ENCODE assay signal across 10 mouse cellular contexts in the genomic region with DNA sequence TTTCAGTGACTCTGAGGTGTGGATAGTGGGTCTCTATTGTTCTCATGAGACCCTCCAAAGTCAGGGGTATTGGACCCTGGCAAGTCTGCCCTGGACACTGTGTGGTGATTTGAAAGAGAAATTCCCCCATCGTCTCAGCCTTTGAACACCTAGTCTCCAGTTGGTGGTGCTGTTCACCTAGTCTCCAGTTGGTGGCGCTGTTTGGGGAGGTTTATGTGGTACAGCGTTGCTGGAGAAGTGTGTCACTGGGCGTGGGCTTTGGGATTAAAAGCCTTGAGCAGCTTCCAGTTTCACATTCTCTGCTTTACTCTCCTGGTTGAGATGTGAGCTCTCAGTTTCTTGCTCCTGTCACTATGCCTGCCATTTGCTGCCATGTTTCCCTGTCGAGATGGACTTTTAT. TPM values are rescaled to one million over a fixed set of nuclear protein-coding genes. Genes with fewer than 3 reads are reported as not detected.
DNase-seq lines count a peak whose midpoint lies in the region; ATAC-seq and TF ChIP-seq lines count a peak whose summit lies in the region.
"Had no signal": no experiment of that assay in that cellular context is flagged by ENCODE, and none has a peak within 500 bp of the region (broad histone marks: within the 10 kb centered on the region; RNA-seq: fewer than 3 reads in every experiment).

No protein-coding gene starts in this region.

- DNase-seq in ES-CJ7 (ENCODE audit: low read depth, low spot score) = peak; percentile 77
- peak; percentile 65 for DNase-seq in c-Kit-positive CD71-positive TER-119-positive erythroid progenitor cells, embryonic 14.5 days (ENCODE audit: low spot score)
- peak; percentile 69 for DNase-seq in gastrocnemius, postnatal 10 days
- peak; percentile 28 for DNase-seq in left cerebral cortex, adult 11 months (ENCODE audit: low spot score)
- peak; percentile 39 to 60 for DNase-seq in monocyte, adult 2 months (ENCODE audit: low read depth in 1 of 2, low spot score in 2 of 2)
- DNase-seq in thymus, postnatal 0 days (ENCODE audit: low spot score) = peak; percentile 79

- no peaks in the 10 kb centered on the region for H3K9me3 ChIP-seq in intestine, postnatal 0 days (ENCODE audit: control insufficient read depth)
- H3K9me3 ChIP-seq in intestine, embryonic 15.5 days = no peaks in the 10 kb centered on the region
- H3K9me3 ChIP-seq: embryonic facial prominence, embryonic 15.5 days; lung, embryonic 15.5 days had no signal

- H3K27ac ChIP-seq in intestine, postnatal 0 days (ENCODE audit: low read depth, low read length) = no peak overlapping the region
- no peak overlapping the region for H3K27ac ChIP-seq in intestine, embryonic 15.5 days
- H3K27ac ChIP-seq: embryonic facial prominence, embryonic 15.5 days had no signal

- no peak for ATAC-seq in intestine, postnatal 0 days
- ATAC-seq in intestine, embryonic 15.5 days = no peak

- no peaks in the 10 kb centered on the region for H3K36me3 ChIP-seq in intestine, postnatal 0 days (ENCODE audit: control insufficient read depth, insufficient read depth)
- H3K36me3 ChIP-seq in intestine, embryonic 15.5 days = no peaks in the 10 kb centered on the region
- H3K36me3 ChIP-seq: embryonic facial prominence, embryonic 15.5 days; lung, embryonic 15.5 days had no signal

- no peaks in the 10 kb centered on the region for H3K4me1 ChIP-seq in intestine, postnatal 0 days (replicated peaks; ENCODE audit: control insufficient read depth, insufficient read depth, low read length)
- 0 out of 2 replicates have a peak, but pooled peaks cover 8% of the 10 kb centered on the region for H3K4me1 ChIP-seq in intestine, embryonic 15.5 days (replicated peaks)

- peak; percentile 85 for TF ChIP-seq CTCF in intestine, postnatal 0 days (IDR thresholded peaks at IDR 0.05; ENCODE audit: low read depth)

- no peaks in the 10 kb centered on the region for H3K27me3 ChIP-seq in intestine, postnatal 0 days (replicated peaks; ENCODE audit: control insufficient read depth, insufficient read depth, low read length)
- no peaks in the 10 kb centered on the region for H3K27me3 ChIP-seq in intestine, embryonic 15.5 days (replicated peaks)
- H3K27me3 ChIP-seq: embryonic facial prominence, embryonic 15.5 days; lung, embryonic 15.5 days had no signal

- no peak overlapping the region for H3K4me2 ChIP-seq in intestine, postnatal 0 days (replicated peaks; ENCODE audit: low read depth)
- H3K4me2 ChIP-seq in intestine, embryonic 15.5 days (replicated peaks) = no peak overlapping the region
- H3K4me2 ChIP-seq: embryonic facial prominence, embryonic 15.5 days; lung, embryonic 15.5 days had no signal

- no peak overlapping the region for H3K4me3 ChIP-seq in intestine, postnatal 0 days (ENCODE audit: low read depth, low read length)
- H3K4me3 ChIP-seq in intestine, embryonic 15.5 days (replicated peaks) = no peak overlapping the region
- H3K4me3 ChIP-seq: embryonic facial prominence, embryonic 15.5 days; lung, embryonic 15.5 days had no signal

- WGBS in intestine, postnatal 0 days = 34% methylated on average over 5 of the region's 5 CpGs
- WGBS in intestine, embryonic 15.5 days = 27% methylated on average over 5 of the region's 5 CpGs

- no peak overlapping the region for H3K9ac ChIP-seq in intestine, postnatal 0 days (ENCODE audit: low read depth, low read length)
- no peak overlapping the region for H3K9ac ChIP-seq in intestine, embryonic 15.5 days
- H3K9ac ChIP-seq: embryonic facial prominence, embryonic 15.5 days; lung, embryonic 15.5 days had no signal

RNA-seq across cellular contexts. Expression of a gene that starts 28.1 kb away (rescaled TPM):
- polyA plus RNA-seq in intestine, postnatal 0 days (2015; fragmentation: Nextera tagmentation; extraction: Ambion mirVana) = 27.8 and 32.6 TPM in 2 replicates
- 54.9 and 56.2 TPM in 2 replicates for polyA plus RNA-seq in intestine, embryonic 15.5 days (2015; fragmentation: Nextera tagmentation; extraction: Ambion mirVana)
- 100 to 1,000 TPM; 139 to 166 TPM for total RNA-seq in gastrocnemius, postnatal 10 days (2021)
- polyA plus RNA-seq in thymus, postnatal 0 days (2015; fragmentation: Nextera tagmentation; extraction: Ambion mirVana) = 46.7 and 55.6 TPM in 2 replicates

RNA-seq across cellular contexts. Expression of a gene that starts 39.9 kb away (rescaled TPM):
- polyA plus RNA-seq in intestine, postnatal 0 days (2015; fragmentation: Nextera tagmentation; extraction: Ambion mirVana) = not detected in 2 replicates
- not detected in 2 replicates for polyA plus RNA-seq in intestine, embryonic 15.5 days (2015; fragmentation: Nextera tagmentation; extraction: Ambion mirVana)
- not detected for total RNA-seq in gastrocnemius, postnatal 10 days (2021)
- not detected in 2 replicates for polyA plus RNA-seq in thymus, postnatal 0 days (2015; fragmentation: Nextera tagmentation; extraction: Ambion mirVana)
- polyA plus RNA-seq: embryonic facial prominence, embryonic 15.5 days; lung, embryonic 15.5 days had no signal

RNA-seq across cellular contexts. Expression of a gene that starts 57.0 kb away (rescaled TPM):
- polyA plus RNA-seq in intestine, postnatal 0 days (2015; fragmentation: Nextera tagmentation; extraction: Ambion mirVana) = not detected in 2 replicates
- not detected in 2 replicates for polyA plus RNA-seq in intestine, embryonic 15.5 days (2015; fragmentation: Nextera tagmentation; extraction: Ambion mirVana)
- total RNA-seq in gastrocnemius, postnatal 10 days (2021) = not detected
- polyA plus RNA-seq in thymus, postnatal 0 days (2015; fragmentation: Nextera tagmentation; extraction: Ambion mirVana) = not detected in 2 replicates
- polyA plus RNA-seq: lung, embryonic 15.5 days had no signal

Comparison
In these comparisons a context has a peak if more than half of its experiments do, and no peak if none do; other contexts are left out.
1. DNase-seq: peak in every context shown above with its lines; median percentile 79 in thymus, postnatal 0 days; 77 in ES-CJ7; 69 in gastrocnemius, postnatal 10 days; 65 in c-Kit-positive CD71-positive TER-119-positive erythroid progenitor cells, embryonic 14.5 days; 50 in monocyte, adult 2 months; 28 in left cerebral cortex, adult 11 months.